Mouse (Mus musculus) hindbrain, embryonic 10.5 days (tissue): Measurements from ENCODE around the gene Atf2. TPM values are rescaled to one million over a fixed set of nuclear protein-coding genes. Genes with fewer than 3 reads are reported as not detected.

ENCODE experiments used
- DNase-seq: peaks from one replicate; pipeline ENCODE4 v3.0.0-alpha.2; 2017; ENCODE audit warnings: low spot score
- H3K27ac ChIP-seq: fragments of 300-500 bp; sonication (generic); 2 replicates; pipeline ENCODE4 v1.5.1; 2016; ENCODE audit warnings: mild to moderate bottlenecking, moderate library complexity
- H3K27me3 ChIP-seq: fragments of 300-500 bp; sonication (generic); 2 replicates; pipeline ENCODE4 v1.6.1; 2016; ENCODE audit warnings: mild to moderate bottlenecking; ENCODE audit not compliant: poor library complexity, insufficient read depth, severe bottlenecking
- H3K36me3 ChIP-seq: fragments of 300-500 bp; sonication (generic); 2 replicates; pipeline ENCODE4 v1.6.1; 2016; ENCODE audit warnings: mild to moderate bottlenecking, moderate library complexity
- H3K4me1 ChIP-seq: fragments of 300-500 bp; sonication (generic); replicated peaks from 2 replicates; pipeline ENCODE4 v1.6.1; 2016; ENCODE audit warnings: mild to moderate bottlenecking
- H3K4me3 ChIP-seq: fragments of 300-500 bp; sonication (generic); 2 replicates; pipeline ENCODE4 v1.5.1; 2016; ENCODE audit warnings: mild to moderate bottlenecking, moderate library complexity
- H3K9me3 ChIP-seq: fragments of 300-500 bp; sonication (generic); 2 replicates; pipeline ENCODE4 v1.6.1; 2016; ENCODE audit warnings: mild to moderate bottlenecking, moderate library complexity
- WGBS: fragments of 180-500 bp; shearing (Covaris S2); methylation state at CpG from one replicate; pipeline ENCODE4 v1.1.7; 2016; 5-methylcytosine and 5-hydroxymethylcytosine counted together
- polyA plus RNA-seq: library from polyadenylated mRNA; unstranded; fragments of >200 nt; fragmentation: Nextera tagmentation; extraction: Ambion mirVana; gene quantifications from 2 replicates; pipeline ENCODE4 v1.2.1, GENCODE M21; 2016

The Atf2 gene
- polyA plus RNA-seq, result 70.8 and 85.4 TPM in 2 replicates

GRCm38 (mm10) chr2:73892464-73893296 lies at the start of gene Atf2:
Gene Atf2, minus strand, starts transcription at chr2:73892639.
- under 1% methylated on average over 63 of the region's 63 CpGs for WGBS
- Histone ChIP-seq H3K27me3 (no peaks in the 10 kb centered on the region), H3K27ac (peak within 1 kb of the TSS; percentile 96)

GRCm38 (mm10) chr2:73941281-73941680 lies 48.8 kb upstream of the Atf2 start:
- Histone ChIP-seq H3K27ac (no peak overlapping the region), H3K9me3 (no peaks in the 10 kb centered on the region), H3K4me1 (no peaks in the 10 kb centered on the region), H3K36me3 (no peaks in the 10 kb centered on the region), H3K4me3 (no peak overlapping the region), H3K27me3 (no peaks in the 10 kb centered on the region)
- no peak for DNase-seq
- 50% methylated on average over 1 of the region's 1 CpGs for WGBS

More at GRCm38 (mm10) chr2:73892464-73893296, at the start of gene Atf2:
- peaks cover 15% of the 10 kb centered on the region for H3K36me3 ChIP-seq
- DNase-seq, result peak; percentile 100
- H3K4me1 ChIP-seq, result peaks cover 11% of the 10 kb centered on the region
- peak within 1 kb of the TSS; percentile 83 for H3K4me3 ChIP-seq
- H3K9me3 ChIP-seq, result no peaks in the 10 kb centered on the region

- WGBS, result 89% methylated on average over 7 of the region's 7 CpGs
- Histone ChIP-seq H3K9me3 (no peaks in the 10 kb centered on the region), H3K27me3 (no peaks in the 10 kb centered on the region), H3K27ac (no peak overlapping the region), H3K36me3 (no peaks in the 10 kb centered on the region), H3K4me1 (no peaks in the 10 kb centered on the region), H3K4me3 (no peak overlapping the region)
- no peak for DNase-seq
Measured at GRCm38 (mm10) chr2:73940471-73940870, 48.0 kb upstream of the Atf2 start.

- H3K9me3 ChIP-seq, result no peaks in the 10 kb centered on the region
- no peaks in the 10 kb centered on the region for H3K27me3 ChIP-seq
- no peaks in the 10 kb centered on the region for H3K4me1 ChIP-seq
- 77% methylated on average over 2 of the region's 2 CpGs for WGBS
- no peaks in the 10 kb centered on the region for H3K36me3 ChIP-seq
- no peak for DNase-seq
- H3K27ac ChIP-seq, result no peak overlapping the region
- H3K4me3 ChIP-seq, result no peak overlapping the region
Measured at GRCm38 (mm10) chr2:73938896-73939295, 46.5 kb upstream of the Atf2 start.

GRCm38 (mm10) chr2:73932676-73933313 lies 40.4 kb upstream of the Atf2 start:
- Histone ChIP-seq H3K27ac (no peak overlapping the region), H3K27me3 (no peaks in the 10 kb centered on the region), H3K9me3 (no peaks in the 10 kb centered on the region), H3K4me3 (no peak overlapping the region), H3K36me3 (no peaks in the 10 kb centered on the region), H3K4me1 (no peaks in the 10 kb centered on the region)
- WGBS, result 90% methylated on average over 8 of the region's 8 CpGs
- DNase-seq, result no peak

- H3K9me3 ChIP-seq, result no peaks in the 10 kb centered on the region
- DNase-seq, result no peak
- H3K36me3 ChIP-seq, result no peaks in the 10 kb centered on the region
- no peaks in the 10 kb centered on the region for H3K4me1 ChIP-seq
- no peaks in the 10 kb centered on the region for H3K27me3 ChIP-seq
- H3K4me3 ChIP-seq, result no peak overlapping the region
- H3K27ac ChIP-seq, result no peak overlapping the region
Measured at GRCm38 (mm10) chr2:73927711-73928110, 35.3 kb upstream of the Atf2 start.

GRCm38 (mm10) chr2:73925539-73925938 lies 33.1 kb upstream of the Atf2 start:
- no peak overlapping the region for H3K27ac ChIP-seq
- H3K36me3 ChIP-seq, result no peaks in the 10 kb centered on the region
- H3K9me3 ChIP-seq, result no peaks in the 10 kb centered on the region
- no peaks in the 10 kb centered on the region for H3K4me1 ChIP-seq
- H3K27me3 ChIP-seq, result no peaks in the 10 kb centered on the region; the same call in 1 of the 2 replicates
- no peak overlapping the region for H3K4me3 ChIP-seq
- 80% methylated on average over 3 of the region's 3 CpGs for WGBS
- DNase-seq, result no peak

GRCm38 (mm10) chr2:73925089-73925488 lies 32.6 kb upstream of the Atf2 start:
- DNase-seq, result peak; percentile 58
- Histone ChIP-seq H3K4me3 (no peak overlapping the region), H3K4me1 (no peaks in the 10 kb centered on the region), H3K27me3 (no peaks in the 10 kb centered on the region; the same call in 1 of the 2 replicates), H3K9me3 (no peaks in the 10 kb centered on the region), H3K27ac (no peak overlapping the region), H3K36me3 (no peaks in the 10 kb centered on the region)
- WGBS, result 29% methylated on average over 5 of the region's 5 CpGs

GRCm38 (mm10) chr2:73919642-73920041 lies 27.2 kb upstream of the Atf2 start:
- H3K4me1 ChIP-seq, result no peaks in the 10 kb centered on the region
- DNase-seq, result no peak
- no peak overlapping the region for H3K4me3 ChIP-seq
- peaks cover 4% of the 10 kb centered on the region; the same call in 1 of the 2 replicates for H3K27me3 ChIP-seq
- no peaks in the 10 kb centered on the region for H3K9me3 ChIP-seq
- no peaks in the 10 kb centered on the region for H3K36me3 ChIP-seq
- no peak overlapping the region for H3K27ac ChIP-seq
- 84% methylated on average over 7 of the region's 7 CpGs for WGBS

- H3K36me3 ChIP-seq, result peaks cover 26% of the 10 kb centered on the region
- H3K4me3 ChIP-seq, result no peak overlapping the region
- 89% methylated on average over 3 of the region's 3 CpGs for WGBS
- DNase-seq, result no peak
- H3K27me3 ChIP-seq, result no peaks in the 10 kb centered on the region
- H3K4me1 ChIP-seq, result peaks cover 23% of the 10 kb centered on the region; the same call in 1 of the 2 replicates
- H3K9me3 ChIP-seq, result no peaks in the 10 kb centered on the region
- H3K27ac ChIP-seq, result no peak overlapping the region
Measured at GRCm38 (mm10) chr2:73912264-73912663, 19.8 kb upstream of the Atf2 start.

GRCm38 (mm10) chr2:73911175-73911700 lies 18.8 kb upstream of the Atf2 start, which contains the start of gene Atp5g3:
Gene Atp5g3, minus strand, starts transcription at chr2:73911326.
- peak; percentile 93 for DNase-seq
- Histone ChIP-seq H3K27ac (peak within 1 kb of the TSS; percentile 99), H3K36me3 (peaks cover 36% of the 10 kb centered on the region), H3K4me3 (peak within 1 kb of the TSS; percentile 99), H3K9me3 (no peaks in the 10 kb centered on the region), H3K4me1 (peaks cover 23% of the 10 kb centered on the region; the same call in 1 of the 2 replicates), H3K27me3 (no peaks in the 10 kb centered on the region)
- WGBS, result under 1% methylated on average over 38 of the region's 38 CpGs

GRCm38 (mm10) chr2:73910571-73911174 lies 18.2 kb upstream of the Atf2 start:
- WGBS, result under 1% methylated on average over 50 of the region's 50 CpGs

More at GRCm38 (mm10) chr2:73910571-73911174, 18.2 kb upstream of the Atf2 start:
- Histone ChIP-seq H3K27ac (peak overlapping the region; percentile 99), H3K4me3 (peak overlapping the region; percentile 99), H3K36me3 (peaks cover 40% of the 10 kb centered on the region), H3K9me3 (no peaks in the 10 kb centered on the region), H3K27me3 (no peaks in the 10 kb centered on the region), H3K4me1 (peaks cover 23% of the 10 kb centered on the region; the same call in 1 of the 2 replicates)
- peak; percentile 74 for DNase-seq
